Mouse (Mus musculus) kidney, embryonic 15.5 days (tissue): ENCODE measurements around the gene Defa35. TPM values are rescaled to one million over a fixed set of nuclear protein-coding genes. Genes with fewer than 3 reads are reported as not detected.
"Not testable (repeated sequence)": the region's sequence is repeated elsewhere in the genome, so short reads cannot be mapped to it uniquely, and the experiment has no call there.

Experiments
- ATAC-seq: fragments of 200-750 bp; cut with Nextera tagmentation; replicated peaks from 2 replicates; pipeline ENCODE4 v1.8.0; 2017; ENCODE audit warnings: moderate TSS enrichment; ENCODE audit not compliant: low FRiP score
- H3K27ac ChIP-seq: fragments of 300-500 bp; sonication (generic); 2 replicates; pipeline ENCODE4 v1.5.1; 2015; ENCODE audit warnings: mild to moderate bottlenecking, inconsistent platforms
- H3K27me3 ChIP-seq: fragments of 300-500 bp; sonication (generic); 2 replicates; pipeline ENCODE4 v1.6.1; 2015; ENCODE audit warnings: inconsistent platforms
- H3K36me3 ChIP-seq: fragments of 300-500 bp; sonication (generic); 2 replicates; pipeline ENCODE4 v1.6.1; 2015; ENCODE audit warnings: inconsistent platforms
- H3K4me1 ChIP-seq: fragments of 300-500 bp; sonication (generic); 2 replicates; pipeline ENCODE4 v1.6.1; 2015; ENCODE audit warnings: inconsistent platforms
- H3K4me2 ChIP-seq: fragments of 300-500 bp; sonication (generic); 2 replicates; pipeline ENCODE4 v1.6.1; 2015; ENCODE audit warnings: moderate library complexity, mild to moderate bottlenecking, inconsistent platforms
- H3K4me3 ChIP-seq: fragments of 300-500 bp; sonication (generic); replicated peaks from 2 replicates; pipeline ENCODE4 v1.5.1; 2015; ENCODE audit warnings: mild to moderate bottlenecking, inconsistent platforms
- H3K9ac ChIP-seq: fragments of 300-500 bp; sonication (generic); 2 replicates; pipeline ENCODE4 v1.6.1; 2015; ENCODE audit warnings: mild to moderate bottlenecking, inconsistent platforms
- H3K9me3 ChIP-seq: fragments of 300-500 bp; sonication (generic); replicated peaks from 2 replicates; pipeline ENCODE4 v1.6.1; 2016; ENCODE audit warnings: inconsistent platforms
- WGBS: fragments of 180-500 bp; shearing (Covaris S2); methylation state at CpG from one replicate; pipeline ENCODE4 v1.1.7; 2015; ENCODE audit warnings: mixed read lengths; 5-methylcytosine and 5-hydroxymethylcytosine counted together
- polyA plus RNA-seq: library from polyadenylated mRNA; unstranded; fragments of >200 nt; fragmentation: Nextera tagmentation; extraction: Ambion mirVana; gene quantifications from 2 replicates; pipeline ENCODE4 v1.2.1, GENCODE M21; 2015

The Defa35 gene
- polyA plus RNA-seq: not detected in 2 replicates

DNA sequence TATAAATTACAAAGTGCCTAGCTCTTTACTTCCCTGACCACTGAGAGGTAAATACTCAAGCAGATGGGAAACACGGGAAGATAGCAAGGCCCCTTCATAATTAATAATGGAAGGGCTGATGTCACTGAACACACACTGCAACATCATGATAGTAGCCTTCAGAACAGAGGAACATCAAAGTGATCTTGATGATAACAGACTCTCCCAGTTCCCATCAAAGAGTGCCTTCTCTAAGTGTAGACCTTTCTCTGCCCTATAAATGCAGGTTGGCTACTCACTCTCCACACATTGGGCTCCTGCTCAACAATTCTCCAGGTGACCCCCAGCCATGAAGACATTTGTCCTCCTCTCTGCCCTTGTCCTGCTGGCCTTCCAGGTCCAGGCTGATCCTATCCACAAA, at the start of gene Defa35:
Defa35 (plus strand) TSS at position 301 of the 400 bp plus-strand sequence.
- not testable (repeated sequence) for H3K27me3 ChIP-seq, H3K4me3 ChIP-seq, H3K4me1 ChIP-seq, ATAC-seq, H3K9ac ChIP-seq, H3K27ac ChIP-seq, H3K9me3 ChIP-seq, H3K36me3 ChIP-seq, H3K4me2 ChIP-seq
- 76% methylated on average over 1 of the region's 1 CpGs for WGBS

DNA sequence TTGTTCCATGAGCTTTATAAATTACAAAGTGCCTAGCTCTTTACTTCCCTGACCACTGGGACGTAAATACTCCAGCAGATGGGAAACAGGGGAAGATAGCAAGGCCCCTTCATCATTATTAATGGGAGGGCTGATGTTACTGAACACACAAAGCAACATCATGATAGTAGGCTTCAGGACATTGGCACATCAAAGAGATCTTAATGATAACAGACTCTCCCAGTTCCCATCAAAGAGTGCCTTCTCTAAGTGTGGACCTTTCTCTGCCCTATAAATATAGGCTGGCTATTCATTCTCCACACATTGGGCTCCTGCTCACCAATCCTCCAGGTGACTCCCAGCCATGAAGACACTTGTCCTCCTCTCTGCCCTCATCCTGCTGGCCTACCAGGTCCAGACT, 39.6 kb upstream of the Defa35 start, which contains the start of gene Defa21:
Defa21 (plus strand) TSS at position 301 of the 400 bp plus-strand sequence.
- not testable (repeated sequence) for H3K9ac ChIP-seq, H3K4me1 ChIP-seq, ATAC-seq, H3K27ac ChIP-seq, H3K9me3 ChIP-seq, H3K27me3 ChIP-seq, H3K4me2 ChIP-seq, H3K36me3 ChIP-seq, H3K4me3 ChIP-seq
- no CpG with 5 or more reads among the region's 1 CpGs for WGBS

DNA sequence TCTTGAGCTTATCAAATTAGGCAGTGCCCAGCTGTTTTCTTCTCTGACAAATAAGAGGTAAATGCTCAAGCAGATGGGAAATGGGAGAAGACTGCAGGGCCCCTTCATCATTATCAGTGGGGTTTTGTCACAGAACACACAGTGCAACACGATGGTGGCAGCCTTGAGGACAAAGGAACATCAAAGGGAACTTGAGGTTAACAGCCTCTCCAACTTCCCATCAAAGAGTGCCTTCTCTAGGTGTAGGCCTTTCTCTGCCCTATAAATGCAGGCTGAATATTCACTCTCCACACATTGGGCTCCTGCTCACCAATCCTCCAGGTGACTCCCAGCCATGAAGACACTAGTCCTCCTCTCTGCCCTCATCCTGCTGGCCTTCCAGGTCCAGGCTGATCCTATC, 10.1 kb upstream of the Defa35 start, which contains the start of gene Defa23:
Defa23 (plus strand) TSS at position 301 of the 400 bp plus-strand sequence.
- WGBS: no CpG with 5 or more reads among the region's 1 CpGs
- H3K27me3 ChIP-seq, H3K4me1 ChIP-seq, H3K9ac ChIP-seq, H3K4me3 ChIP-seq, H3K9me3 ChIP-seq, H3K4me2 ChIP-seq, H3K27ac ChIP-seq, H3K36me3 ChIP-seq, ATAC-seq: not testable (repeated sequence)

DNA sequence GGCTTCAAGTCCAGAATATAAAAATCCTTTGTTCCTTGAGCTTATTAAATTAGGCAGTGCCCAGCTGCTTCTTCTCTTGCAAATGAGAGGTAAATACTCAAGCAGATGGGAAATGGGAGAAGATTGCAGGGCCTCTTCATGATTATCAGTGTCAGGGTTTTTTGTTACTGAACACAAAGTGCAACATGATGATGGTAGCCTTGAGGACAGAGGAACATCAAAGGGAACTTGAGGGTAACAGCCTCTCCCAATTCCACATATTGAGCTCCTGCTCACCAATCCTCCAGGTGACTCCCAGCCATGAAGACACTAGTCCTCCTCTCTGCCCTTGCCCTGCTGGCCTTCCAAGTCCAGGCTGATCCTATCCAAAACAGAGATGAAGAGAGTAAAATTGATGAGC, 19.3 kb downstream of the Defa35 start, which contains the start of gene Defa25:
Defa25 (plus strand) TSS at position 301 of the 400 bp plus-strand sequence.
- H3K9ac ChIP-seq, H3K4me3 ChIP-seq, H3K4me2 ChIP-seq, H3K4me1 ChIP-seq, H3K27ac ChIP-seq, ATAC-seq, H3K27me3 ChIP-seq, H3K36me3 ChIP-seq, H3K9me3 ChIP-seq: not testable (repeated sequence)

GRCm38 (mm10) chr8:21093106-21093505, 28.3 kb downstream of the Defa35 start:
- no peak overlapping the region for H3K9ac ChIP-seq
- no peaks in the 10 kb centered on the region for H3K27me3 ChIP-seq
- H3K36me3 ChIP-seq: no peaks in the 10 kb centered on the region
- no peak overlapping the region for H3K4me2 ChIP-seq
- no peak overlapping the region for H3K27ac ChIP-seq
- no peak overlapping the region for H3K4me3 ChIP-seq
- no peaks in the 10 kb centered on the region for H3K4me1 ChIP-seq
- 38% methylated on average over 4 of the region's 4 CpGs for WGBS
- ATAC-seq: no peak
- H3K9me3 ChIP-seq: no peaks in the 10 kb centered on the region

DNA sequence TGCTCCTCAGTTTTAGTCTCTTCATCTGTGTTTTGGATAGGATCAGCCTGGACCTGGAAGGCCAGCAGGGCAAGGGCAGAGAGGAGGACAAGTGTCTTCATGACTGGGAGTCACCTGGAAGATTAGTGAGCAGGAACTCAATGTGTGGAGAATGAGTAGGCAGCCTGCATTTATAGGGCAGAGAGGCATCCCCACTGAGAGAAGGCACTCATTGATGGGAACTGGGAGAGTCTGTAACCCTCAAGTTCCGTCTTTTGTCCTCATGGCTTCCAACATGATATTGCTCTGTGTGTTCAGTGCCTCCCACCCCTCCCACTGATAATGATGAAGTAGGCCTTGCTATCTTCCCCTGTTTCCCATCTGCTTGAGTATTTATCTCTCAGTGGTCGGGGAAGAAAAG, 31.1 kb downstream of the Defa35 start, which contains the start of gene Gm14851:
Gm14851 (minus strand) TSS at position 101 of the 400 bp plus-strand sequence.
- H3K4me2 ChIP-seq, H3K4me3 ChIP-seq, H3K27me3 ChIP-seq, H3K9ac ChIP-seq, H3K27ac ChIP-seq, H3K36me3 ChIP-seq, ATAC-seq, H3K4me1 ChIP-seq, H3K9me3 ChIP-seq: not testable (repeated sequence)
- 50% methylated on average over 1 of the region's 2 CpGs for WGBS

Other genes with a start within 250 kb of the Defa35 start
- not detected in 2 replicates for gene Defb33, start 172.4 kb upstream of the Defa35 start, polyA plus RNA-seq
- not detected in 2 replicates for gene Gm15056, start 162.4 kb upstream of the Defa35 start, polyA plus RNA-seq
- not detected in 2 replicates for gene Gm6040, start 143.0 kb upstream of the Defa35 start, polyA plus RNA-seq
- gene AY761185, start 120.3 kb upstream of the Defa35 start, polyA plus RNA-seq: not detected in 2 replicates
- not detected in 2 replicates for gene Defa21, start 39.5 kb upstream of the Defa35 start, polyA plus RNA-seq
- not detected in 2 replicates for gene Defa23, start 10.0 kb upstream of the Defa35 start, polyA plus RNA-seq
- gene Defa25, start 19.4 kb downstream of the Defa35 start, polyA plus RNA-seq: not detected in 2 replicates
- not detected in 2 replicates for gene Gm14851, start 31.0 kb downstream of the Defa35 start, polyA plus RNA-seq
- gene Defa30, start 69.6 kb downstream of the Defa35 start, polyA plus RNA-seq: not detected in 2 replicates
- gene Defa22, start 97.2 kb downstream of the Defa35 start, polyA plus RNA-seq: not detected in 2 replicates
- gene Defa31, start 126.6 kb downstream of the Defa35 start, polyA plus RNA-seq: not detected in 2 replicates
- not detected in 2 replicates for gene Gm15293, start 136.5 kb downstream of the Defa35 start, polyA plus RNA-seq
- gene Gm15292, start 184.7 kb downstream of the Defa35 start, polyA plus RNA-seq: not detected in 2 replicates